Mouse (Mus musculus) induced T-regulatory cell, adult 2 months (primary cell): ENCODE results near the gene Upk1a.

ENCODE experiments used
- DNase-seq: peaks from one replicate; pipeline ENCODE4 v3.0.0-alpha.2; 2012; ENCODE audit warnings: low read depth

Gene Upk1a

DNA sequence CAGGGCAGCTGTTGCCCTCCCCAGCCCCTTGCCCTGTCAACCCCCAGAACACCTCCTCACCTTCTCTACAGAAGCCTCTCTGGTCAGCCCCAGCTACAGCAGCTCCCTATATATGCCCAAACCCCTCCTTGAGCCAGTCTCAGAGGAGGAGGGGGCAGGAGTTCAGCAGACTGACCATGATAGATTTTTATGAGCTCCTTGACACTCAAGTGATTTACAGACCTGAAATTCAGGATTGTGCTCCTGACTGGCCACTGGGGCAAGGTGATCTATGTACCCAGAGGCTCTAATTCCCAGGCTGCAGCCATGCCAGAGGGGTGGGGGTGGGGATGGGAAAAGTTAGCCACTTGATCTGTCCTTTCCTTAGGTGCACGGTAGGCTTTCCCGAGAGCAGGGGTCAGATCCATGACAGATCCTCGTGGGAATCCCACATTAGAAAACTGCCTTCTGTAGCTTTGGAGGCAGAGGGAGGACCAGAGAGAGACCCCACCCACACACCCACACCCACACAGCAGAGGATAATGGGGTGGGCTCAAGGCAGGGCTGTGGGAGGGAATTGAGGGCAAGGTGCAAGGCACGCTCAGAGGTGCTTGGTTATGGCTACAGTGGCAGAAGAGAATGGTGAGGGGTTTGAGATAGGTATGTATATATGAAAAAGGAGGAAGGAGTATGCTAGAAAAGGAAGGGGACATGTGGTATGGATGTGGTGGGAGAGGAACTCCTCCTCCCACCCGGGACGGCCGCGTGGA is at the start of gene Upk1a:
Gene Upk1a (minus strand): TSS at position 194 of the 749 bp plus-strand sequence.
- DNase-seq = no peak

DNA sequence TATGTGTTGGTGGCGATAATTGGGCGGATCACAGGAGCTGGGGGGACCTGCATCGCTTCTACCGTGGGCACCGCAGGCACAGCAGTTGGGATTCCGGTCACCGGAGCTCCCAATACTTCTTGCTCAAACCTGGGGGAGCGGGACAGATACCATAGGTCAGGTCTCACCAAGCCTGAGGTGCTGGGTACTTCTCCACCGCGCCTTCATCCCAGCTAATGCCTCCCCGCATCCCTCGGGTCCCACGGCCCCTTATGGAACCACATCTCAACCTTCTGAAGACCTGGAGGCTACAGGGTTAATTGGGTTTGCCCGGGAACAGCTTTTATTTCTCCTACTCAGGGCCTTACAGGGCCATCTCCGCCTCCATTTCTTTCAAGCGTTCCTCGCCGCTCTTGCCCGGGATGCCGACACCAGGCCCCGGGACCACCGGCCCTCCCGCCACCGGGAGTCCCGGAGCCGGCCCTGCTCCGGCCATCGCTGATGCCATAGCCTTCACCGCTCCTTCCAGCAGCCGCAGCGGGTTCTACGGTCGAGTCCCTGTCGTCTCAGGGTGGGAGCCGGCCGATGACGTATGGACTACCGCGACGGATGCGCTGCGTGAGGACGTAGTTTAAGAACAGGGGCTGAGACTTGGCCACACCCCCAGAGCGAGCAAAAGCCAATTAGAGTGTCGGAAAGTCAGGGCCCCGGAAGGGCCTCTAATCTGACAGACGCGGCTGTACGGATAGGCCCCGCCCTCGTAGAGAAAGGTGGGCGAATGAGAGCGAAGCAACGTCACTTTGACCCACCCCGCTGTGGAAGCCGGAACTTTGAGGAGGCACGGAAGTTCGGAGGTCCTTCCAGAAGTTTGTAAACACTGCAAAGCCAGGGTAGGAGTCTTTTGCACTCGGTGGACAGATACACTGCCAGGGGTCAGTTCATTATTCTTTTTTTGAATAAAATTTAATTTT is 37.2 kb upstream of the Upk1a start, which contains the start of gene Rbm42:
Gene Rbm42 (minus strand): TSS at position 727 of the 950 bp plus-strand sequence.
- peak; percentile 99 for DNase-seq

GRCm38 (mm10) chr7:30639083-30639482 is 26.4 kb upstream of the Upk1a start:
- no peak for DNase-seq

GRCm38 (mm10) chr7:30636395-30636794 is 23.7 kb upstream of the Upk1a start:
- DNase-seq = no peak

GRCm38 (mm10) chr7:30635752-30636151 is 23.1 kb upstream of the Upk1a start, which contains the start of gene Etv2:
Gene Etv2 (minus strand): TSS chr7:30635852.
- DNase-seq = no peak

DNA sequence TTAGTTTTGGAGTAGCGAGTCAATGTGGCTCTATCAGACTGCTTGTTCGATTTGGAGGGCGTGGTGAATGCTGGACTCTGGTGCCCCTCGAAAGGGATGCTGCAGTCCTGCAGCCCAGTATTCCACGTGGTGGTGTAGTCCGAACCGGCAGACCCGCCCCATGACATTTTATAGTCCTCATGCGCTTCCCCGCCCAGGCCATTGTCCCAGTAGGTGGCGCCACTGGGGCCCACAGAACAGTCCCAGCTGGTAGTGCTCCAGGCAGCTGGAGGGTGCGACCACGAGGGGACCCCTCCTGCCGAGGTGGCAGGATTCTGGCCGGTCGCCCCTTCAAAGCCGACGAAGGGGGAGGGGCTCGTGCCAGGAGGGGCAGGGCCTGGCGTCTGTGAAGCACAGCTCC is 22.0 kb upstream of the Upk1a start:
- DNase-seq = peak; percentile 75

GRCm38 (mm10) chr7:30633762-30634412 is 21.2 kb upstream of the Upk1a start:
- no peak for DNase-seq

- no peak for DNase-seq
Observed at GRCm38 (mm10) chr7:30629013-30629412, 16.4 kb upstream of the Upk1a start.

GRCm38 (mm10) chr7:30626647-30627046 is 14.0 kb upstream of the Upk1a start:
- DNase-seq = no peak

DNA sequence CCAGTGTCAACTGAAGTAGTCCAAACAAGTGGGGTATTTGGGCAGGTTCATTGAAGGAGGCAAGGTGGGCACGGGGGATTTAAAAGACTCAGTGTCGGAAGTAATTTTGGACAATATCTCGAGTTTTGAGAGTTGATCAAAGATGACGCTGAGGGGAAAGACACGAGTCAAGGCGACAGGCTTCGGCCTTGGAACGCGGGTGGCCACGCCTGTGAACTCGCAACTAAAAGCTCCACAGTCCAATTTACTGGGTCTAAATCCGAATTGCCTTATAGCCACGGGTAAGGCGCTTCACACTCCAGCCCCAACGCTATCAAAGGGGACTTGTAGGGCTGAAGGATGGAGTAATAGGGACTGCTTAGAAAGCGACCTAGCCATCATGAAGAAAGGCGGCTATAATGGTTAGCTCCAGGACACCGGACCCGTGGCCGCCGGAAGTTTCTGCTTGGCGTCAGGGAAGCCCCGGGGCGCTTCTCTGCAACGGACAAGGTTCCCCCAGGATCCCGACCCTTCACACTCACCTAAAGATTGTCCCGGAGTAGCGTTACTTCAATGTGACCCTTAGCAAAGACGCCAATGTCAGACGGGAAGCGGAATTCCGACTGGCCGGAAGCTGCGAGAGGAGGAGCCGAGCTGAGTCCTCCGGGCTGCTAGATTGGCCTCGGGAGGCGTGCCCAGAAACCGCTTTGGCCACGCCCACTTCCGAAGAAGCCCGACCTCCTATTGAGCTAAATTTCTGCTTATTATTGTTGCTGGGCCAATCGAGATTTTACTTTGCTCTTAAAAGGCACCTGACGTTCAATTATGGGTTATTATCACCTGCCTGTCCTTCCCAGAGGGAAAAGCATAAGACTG is 13.1 kb upstream of the Upk1a start, which contains the start of gene Cox6b1:
Gene Cox6b1 (minus strand): TSS at position 622 of the 855 bp plus-strand sequence.
- DNase-seq = peak; percentile 96

GRCm38 (mm10) chr7:30619202-30619601 is 6.6 kb upstream of the Upk1a start:
- peak; percentile 61 for DNase-seq

DNA sequence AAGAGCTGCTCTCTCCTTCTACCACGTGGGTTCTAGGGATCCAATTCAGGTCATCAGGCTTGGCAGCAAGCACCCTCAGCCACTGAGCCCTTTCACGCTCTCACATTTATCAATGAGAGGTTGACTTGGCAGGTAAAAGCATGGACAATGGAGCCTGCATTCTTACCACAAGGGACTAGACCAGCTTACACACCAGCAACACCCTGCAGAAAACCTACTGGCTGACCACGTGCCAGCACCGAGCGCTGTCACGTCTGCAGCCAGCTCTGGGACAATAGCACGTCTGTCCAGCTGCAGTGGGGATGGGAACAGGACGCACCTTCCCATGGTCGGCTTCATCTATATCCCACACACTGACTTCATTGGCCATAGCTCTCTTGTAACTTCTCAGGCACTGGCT is 6.0 kb upstream of the Upk1a start:
- no peak for DNase-seq

GRCm38 (mm10) chr7:30615049-30615760 is 2.6 kb upstream of the Upk1a start:
- no peak for DNase-seq

GRCm38 (mm10) chr7:30614454-30614853 is 1.8 kb upstream of the Upk1a start:
- DNase-seq = peak; percentile 63

DNA sequence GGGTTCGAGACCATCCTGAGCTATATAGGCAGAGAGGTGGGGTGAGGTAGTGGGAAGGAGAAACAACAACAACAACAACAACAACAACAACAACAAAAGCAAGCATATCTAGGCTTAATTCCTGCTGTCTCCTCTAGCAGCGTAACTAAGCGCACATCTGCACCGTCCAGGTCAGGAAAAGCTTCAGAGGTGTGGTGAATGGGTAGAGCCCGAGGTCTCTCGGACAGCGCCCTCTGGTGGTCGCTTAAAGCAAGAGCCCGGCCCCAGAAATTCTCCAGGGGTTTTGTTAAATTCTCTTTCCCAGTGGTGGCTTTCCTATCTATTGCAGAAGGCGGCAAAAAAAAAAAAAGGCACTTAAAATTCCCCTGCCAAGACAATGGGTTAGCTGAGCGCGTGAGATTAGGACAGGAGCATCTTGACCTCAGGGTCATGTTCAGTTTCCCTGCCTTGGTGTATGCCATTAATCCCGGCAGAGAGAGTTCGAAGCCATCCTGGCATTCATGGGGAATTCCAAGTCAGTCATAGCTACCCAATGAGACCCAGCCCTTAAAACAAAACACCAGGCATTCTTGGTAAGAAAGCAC is 974 bp upstream of the Upk1a start:
- peak; percentile 87 for DNase-seq

GRCm38 (mm10) chr7:30610043-30610442 is 2.6 kb downstream of the Upk1a start:
- no peak for DNase-seq

DNA sequence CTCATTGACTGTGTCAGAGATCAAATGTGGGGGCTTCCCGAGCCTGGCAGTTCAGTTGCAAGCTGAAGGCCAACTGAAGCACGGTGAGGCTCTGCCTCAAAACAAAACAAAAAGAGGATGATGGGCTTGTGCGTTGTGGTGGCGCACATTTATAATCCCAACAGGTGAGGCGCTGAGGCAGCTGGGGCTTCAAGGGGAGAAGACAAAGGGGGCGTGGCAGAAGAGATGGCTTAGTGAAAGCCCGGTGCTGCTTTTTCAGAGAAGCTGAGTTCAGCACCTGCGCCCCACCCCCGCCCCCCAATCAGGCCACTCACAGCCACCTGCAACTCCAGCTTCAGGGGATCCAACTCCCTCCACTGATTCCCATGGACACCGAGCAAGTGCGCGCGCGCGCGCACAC is 4.2 kb downstream of the Upk1a start:
- DNase-seq = no peak

GRCm38 (mm10) chr7:30607706-30608309 is 4.8 kb downstream of the Upk1a start:
- peak; percentile 88 for DNase-seq

DNA sequence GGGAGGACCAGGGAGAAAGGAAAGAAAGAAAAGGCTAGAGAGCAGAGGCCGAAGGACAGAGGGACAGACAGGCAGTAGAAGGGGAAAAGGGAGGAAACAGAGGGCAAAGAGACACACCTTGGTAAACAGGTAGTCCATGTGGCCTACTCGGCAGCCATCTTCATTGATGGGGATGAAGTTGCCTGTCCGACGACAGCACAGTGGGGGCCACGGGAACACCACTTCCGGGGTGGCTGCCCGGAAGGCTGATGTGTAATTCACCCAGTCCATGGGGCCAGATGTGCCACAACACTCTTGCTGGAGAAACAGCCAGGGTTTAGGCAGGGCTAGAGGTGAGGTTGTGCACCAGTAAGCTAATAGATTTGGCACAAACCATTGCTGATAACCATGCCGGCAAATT is 7.7 kb downstream of the Upk1a start:
- DNase-seq = no peak

DNA sequence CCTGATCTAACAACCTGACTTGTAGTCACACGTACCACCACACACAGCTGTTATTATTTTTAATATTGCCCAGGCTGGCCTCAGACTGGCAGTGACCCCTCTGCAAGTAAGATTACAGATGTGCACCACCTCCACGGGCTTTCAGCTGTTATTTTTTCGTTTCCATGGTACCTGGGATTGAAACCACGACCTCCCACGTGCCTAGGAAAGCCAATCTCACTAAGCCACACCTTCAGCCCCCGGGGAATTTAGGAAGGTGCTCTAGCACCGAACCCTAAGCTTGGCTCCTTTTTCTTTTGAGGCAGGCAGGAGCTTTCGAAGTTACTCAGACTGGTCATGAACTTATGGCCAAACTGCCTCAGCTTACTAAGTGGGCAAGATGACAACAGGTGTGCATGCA is 8.2 kb downstream of the Upk1a start:
- DNase-seq = no peak
